Mouse (Mus musculus): ENCODE data around the gene Gpr176.

- no peak for TF ChIP-seq CTCF (IDR thresholded peaks at IDR 0.05; ENCODE audit: low read depth)
- no peak for TF ChIP-seq EP300 (optimal IDR thresholded peaks at IDR 0.05)
These were observed 48.7 kb upstream of the Gpr176 start for GRCm38 (mm10) chr2:118421951-118422350.

All from stomach, postnatal 0 days (tissue).